Mouse (Mus musculus): Measurements from ENCODE around the gene Ubn1. TPM values are rescaled to one million over a fixed set of nuclear protein-coding genes. Genes with fewer than 3 reads are reported as not detected.

The Ubn1 gene
- polyA plus RNA-seq, 1 experiment = 47.7 TPM

- Histone ChIP-seq H3K4me1 (ENCODE audit: control insufficient read depth, insufficient read depth, low read length) (peaks cover 21% of the 10 kb centered on the region), H3K4me3 (ENCODE audit: insufficient read depth, low read depth, low read length) (no peak overlapping the region), H3K27ac (ENCODE audit: insufficient read depth, low read depth, low read length) (no peak overlapping the region)
- TF ChIP-seq CTCF (IDR thresholded peaks at IDR 0.05; ENCODE audit: insufficient read depth, low read depth, low read length) (no peak), POLR2A (IDR thresholded peaks at IDR 0.05; ENCODE audit: insufficient read depth, low read depth, low read length) (no peak)
- 50% methylated on average over 2 of the region's 2 CpGs for WGBS
Measured at GRCm38 (mm10) chr16:5130196-5130595, 80.3 kb downstream of the Ubn1 start.

- whole genome bisulfite sequencing = 28% methylated on average over 4 of the region's 4 CpGs
- TF ChIP-seq POLR2A (IDR thresholded peaks at IDR 0.05; ENCODE audit: insufficient read depth, low read depth, low read length) (no peak), CTCF (IDR thresholded peaks at IDR 0.05; ENCODE audit: insufficient read depth, low read depth, low read length) (no peak)
- Histone ChIP-seq H3K27ac (ENCODE audit: insufficient read depth, low read depth, low read length) (no peak overlapping the region), H3K4me1 (ENCODE audit: control insufficient read depth, insufficient read depth, low read length) (peaks cover 23% of the 10 kb centered on the region), H3K4me3 (ENCODE audit: insufficient read depth, low read depth, low read length) (no peak overlapping the region)
Measured at GRCm38 (mm10) chr16:5130766-5131165, 80.9 kb downstream of the Ubn1 start.

GRCm38 (mm10) chr16:5131251-5131922 is 81.5 kb downstream of the Ubn1 start:
- 7% methylated on average over 25 of the region's 25 CpGs for WGBS
- Histone ChIP-seq H3K27ac (ENCODE audit: insufficient read depth, low read depth, low read length) (no peak overlapping the region), H3K4me3 (ENCODE audit: insufficient read depth, low read depth, low read length) (no peak overlapping the region), H3K4me1 (ENCODE audit: control insufficient read depth, insufficient read depth, low read length) (peaks cover 29% of the 10 kb centered on the region)
- TF ChIP-seq POLR2A (IDR thresholded peaks at IDR 0.05; ENCODE audit: insufficient read depth, low read depth, low read length) (no peak), CTCF (IDR thresholded peaks at IDR 0.05; ENCODE audit: insufficient read depth, low read depth, low read length) (no peak)

- H3K4me3 ChIP-seq (ENCODE audit: insufficient read depth, low read depth, low read length) = peak within 1 kb of the TSS; percentile 22
- WGBS = 3% methylated on average over 32 of the region's 39 CpGs
- peaks cover 32% of the 10 kb centered on the region for H3K4me1 ChIP-seq (ENCODE audit: control insufficient read depth, insufficient read depth, low read length)
- TF ChIP-seq POLR2A (IDR thresholded peaks at IDR 0.05; ENCODE audit: insufficient read depth, low read depth, low read length) = no peak
- no peak for TF ChIP-seq CTCF (IDR thresholded peaks at IDR 0.05; ENCODE audit: insufficient read depth, low read depth, low read length)
- no peak within 1 kb of the TSS for H3K27ac ChIP-seq (ENCODE audit: insufficient read depth, low read depth, low read length)
Measured at GRCm38 (mm10) chr16:5132401-5132801, 82.5 kb downstream of the Ubn1 start, which contains the start of gene Ppl. Gene Ppl (minus strand): TSS chr16:5132421.

GRCm38 (mm10) chr16:5134623-5135330 is 84.9 kb downstream of the Ubn1 start:
- TF ChIP-seq CTCF (IDR thresholded peaks at IDR 0.05; ENCODE audit: insufficient read depth, low read depth, low read length) = no peak
- no peak for TF ChIP-seq POLR2A (IDR thresholded peaks at IDR 0.05; ENCODE audit: insufficient read depth, low read depth, low read length)
- Histone ChIP-seq H3K27ac (ENCODE audit: insufficient read depth, low read depth, low read length) (no peak overlapping the region), H3K4me3 (ENCODE audit: insufficient read depth, low read depth, low read length) (no peak overlapping the region), H3K4me1 (ENCODE audit: control insufficient read depth, insufficient read depth, low read length) (peaks cover 32% of the 10 kb centered on the region)
- 61% methylated on average over 14 of the region's 14 CpGs for WGBS

- WGBS = 55% methylated on average over 8 of the region's 8 CpGs
- Histone ChIP-seq H3K4me3 (ENCODE audit: insufficient read depth, low read depth, low read length) (no peak overlapping the region), H3K4me1 (ENCODE audit: control insufficient read depth, insufficient read depth, low read length) (peaks cover 32% of the 10 kb centered on the region), H3K27ac (ENCODE audit: insufficient read depth, low read depth, low read length) (no peak overlapping the region)
- TF ChIP-seq CTCF (IDR thresholded peaks at IDR 0.05; ENCODE audit: insufficient read depth, low read depth, low read length) (no peak), POLR2A (IDR thresholded peaks at IDR 0.05; ENCODE audit: insufficient read depth, low read depth, low read length) (no peak)
Measured at GRCm38 (mm10) chr16:5135551-5136261, 85.8 kb downstream of the Ubn1 start.

Other genes starting within 250 kb of the Ubn1 start
- not detected in 2 replicates for gene 4930562C15Rik, start 214.6 kb upstream of the Ubn1 start, polyA plus RNA-seq (2012; ENCODE audit: insufficient read depth, insufficient read length, low replicate concordance, missing spikeins)
- not detected in 2 replicates for gene Ubald1, start 169.7 kb upstream of the Ubn1 start, polyA plus RNA-seq (2012; ENCODE audit: insufficient read depth, insufficient read length, low replicate concordance, missing spikeins)
- 248 TPM in 1 of 2 replicates, not detected in the other for gene Mgrn1, start 163.8 kb upstream of the Ubn1 start, polyA plus RNA-seq (2012; ENCODE audit: insufficient read depth, insufficient read length, low replicate concordance, missing spikeins)
- gene Nudt16l1, start 111.3 kb upstream of the Ubn1 start, polyA plus RNA-seq (2012; ENCODE audit: insufficient read depth, insufficient read length, low replicate concordance, missing spikeins) = not detected in 2 replicates
- gene Anks3, start 85.9 kb upstream of the Ubn1 start, polyA plus RNA-seq (2012; ENCODE audit: insufficient read depth, insufficient read length, low replicate concordance, missing spikeins) = not detected in 2 replicates
- gene Sept12, start 52.2 kb upstream of the Ubn1 start, polyA plus RNA-seq (2012; ENCODE audit: insufficient read depth, insufficient read length, low replicate concordance, missing spikeins) = not detected in 2 replicates
- not detected in 2 replicates for gene Smim22, start 42.8 kb upstream of the Ubn1 start, polyA plus RNA-seq (2012; ENCODE audit: insufficient read depth, insufficient read length, low replicate concordance, missing spikeins)
- gene Rogdi, start 36.5 kb upstream of the Ubn1 start, polyA plus RNA-seq (2012; ENCODE audit: insufficient read depth, insufficient read length, low replicate concordance, missing spikeins) = not detected in 2 replicates
- 92.9 and 140 TPM in 2 replicates for gene Glyr1, start 194 bp upstream of the Ubn1 start, polyA plus RNA-seq (2012; ENCODE audit: insufficient read depth, insufficient read length, low replicate concordance, missing spikeins)
- not detected in 2 replicates for gene Ppl, start 82.4 kb downstream of the Ubn1 start, polyA plus RNA-seq (2012; ENCODE audit: insufficient read depth, insufficient read length, low replicate concordance, missing spikeins)
- not detected in 2 replicates for gene Sec14l5, start 97.1 kb downstream of the Ubn1 start, polyA plus RNA-seq (2012; ENCODE audit: insufficient read depth, insufficient read length, low replicate concordance, missing spikeins)
- gene Nagpa, start 154.0 kb downstream of the Ubn1 start, polyA plus RNA-seq (2012; ENCODE audit: insufficient read depth, insufficient read length, low replicate concordance, missing spikeins) = not detected in 2 replicates
- not detected in 2 replicates for gene AU021092, start 172.2 kb downstream of the Ubn1 start, polyA plus RNA-seq (2012; ENCODE audit: insufficient read depth, insufficient read length, low replicate concordance, missing spikeins)
- not detected in 2 replicates for gene Alg1, start 183.6 kb downstream of the Ubn1 start, polyA plus RNA-seq (2012; ENCODE audit: insufficient read depth, insufficient read length, low replicate concordance, missing spikeins)
- gene Eef2kmt, start 205.9 kb downstream of the Ubn1 start, polyA plus RNA-seq (2012; ENCODE audit: insufficient read depth, insufficient read length, low replicate concordance, missing spikeins) = not detected in 2 replicates

Data from olfactory bulb, adult 2 months (tissue).